Mouse (Mus musculus) lung, postnatal 0 days (tissue): ENCODE measurements around the gene Rsc1a1.

Experiments
- CTCF ChIP-seq: IDR thresholded peaks from 2 replicates; pipeline ENCODE4 v1.5.1; 2016; ENCODE audit warnings: antibody characterized with exemption, mild to moderate bottlenecking
- EP300 ChIP-seq: IDR thresholded peaks from 2 replicates; pipeline ENCODE4 v1.6.1; 2016; ENCODE audit warnings: antibody characterized with exemption, mild to moderate bottlenecking, control low read depth

DNA sequence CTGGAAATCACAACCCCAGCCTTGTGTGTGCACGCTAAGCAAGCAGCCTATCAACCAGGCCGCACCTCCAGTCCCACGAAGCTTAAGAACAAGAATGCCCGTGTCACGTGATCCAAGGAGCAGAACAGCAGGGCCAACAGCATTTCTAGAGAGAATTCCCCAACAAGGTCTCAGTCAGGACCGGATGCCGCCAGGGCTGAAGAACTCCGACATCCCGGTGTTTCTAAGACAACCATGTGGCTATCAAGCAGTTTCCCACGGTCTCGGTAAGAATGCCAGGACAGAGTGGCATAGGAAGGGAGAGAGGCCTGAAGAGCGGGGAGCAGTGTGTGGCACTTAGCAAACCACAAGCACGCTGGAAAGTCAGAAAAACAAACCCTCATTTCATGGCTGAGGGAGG is 31.6 kb downstream of the Rsc1a1 start:
- TF ChIP-seq CTCF (no peak), EP300 (no peak)
